Mouse (Mus musculus): ENCODE results near the gene Foxe1. TPM values are rescaled to one million over a fixed set of nuclear protein-coding genes. Genes with fewer than 3 reads are reported as not detected.
A peak's percentile ranks its signal among the peaks of the same experiment; 100 is the strongest.

Foxe1 gene
- total and polyA plus RNA-seq, 3 experiments = 0.04 TPM; not detected in 2

GRCm38 (mm10) chr4:46389013-46389611 is 45.7 kb downstream of the Foxe1 start, which contains the start of gene Trmo (continued):
- no peak for TF ChIP-seq RAD21 (IDR thresholded peaks at IDR 0.05; ENCODE audit: low read depth, low read length)
- peak; percentile 87 for TF ChIP-seq POLR2AphosphoS5 (IDR thresholded peaks at IDR 0.05; ENCODE audit: borderline replicate concordance, low read depth, low read length)

- peak; percentile 80 for DNase-seq (ENCODE audit: low read depth, low spot score)
- peak overlapping the region; percentile 97 for H3K9ac ChIP-seq (ENCODE audit: control insufficient read depth, low read depth, low read length, poor library complexity, severe bottlenecking)
- H3K36me3 ChIP-seq (ENCODE audit: control insufficient read depth in 1 of 2, insufficient read depth in 2 of 2, low read length in 2 of 2) = peaks cover 0 to 2% of the 10 kb centered on the region in 2 experiments; a peak in 1 of 4 replicates
- H3K9me3 ChIP-seq (replicated peaks; ENCODE audit: insufficient read depth, low read length) = no peaks in the 10 kb centered on the region
- 0 out of 4 replicates have a peak, but pooled peaks cover 0 to 2% of the 10 kb centered on the region in 2 experiments for H3K4me1 ChIP-seq (ENCODE audit: control insufficient read depth in 1 of 2, insufficient read depth in 2 of 2, low read length in 2 of 2)
- no peaks in the 10 kb centered on the region for H3K27me3 ChIP-seq (ENCODE audit: control insufficient read depth in 1 of 2, insufficient read depth in 2 of 2, low read length in 2 of 2)
- peaks cover 5% of the 10 kb centered on the region; the same call in 1 of the 2 replicates for H3K79me2 ChIP-seq (ENCODE audit: control insufficient read depth, insufficient read depth, low read length, poor library complexity)
- peak overlapping the region; percentile 96 for H3K27ac ChIP-seq (ENCODE audit: control insufficient read depth, low read depth, low read length)
- H3K4me3 ChIP-seq (ENCODE audit: control insufficient read depth in 1 of 2, insufficient read depth in 1 of 2, low read depth in 2 of 2, low read length in 2 of 2) = peak overlapping the region; percentile 70 to 90
- TF ChIP-seq POLR2AphosphoS2 (IDR thresholded peaks at IDR 0.05; ENCODE audit: low read length) (no peak; the same call in 1 of the 2 replicates), NRF1 (IDR thresholded peaks at IDR 0.05; ENCODE audit: insufficient read depth, low read depth, low read length, poor library complexity, severe bottlenecking) (no peak), GABPA (IDR thresholded peaks at IDR 0.05; ENCODE audit: low read depth, low read length) (no peak), MAFK (IDR thresholded peaks at IDR 0.05; ENCODE audit: borderline replicate concordance, low read depth, low read length) (no peak), USF1 (IDR thresholded peaks at IDR 0.05; ENCODE audit: low read depth, low read length) (no peak), ETS1 (IDR thresholded peaks at IDR 0.05; ENCODE audit: low read depth, low read length) (no peak), SMC3 (IDR thresholded peaks at IDR 0.05; ENCODE audit: low read depth, low read length) (no peak), MYB (IDR thresholded peaks at IDR 0.05; ENCODE audit: low read depth, low read length) (no peak), ELF1 (IDR thresholded peaks at IDR 0.05; ENCODE audit: low read depth, low read length) (no peak), MAX (IDR thresholded peaks at IDR 0.05; ENCODE audit: low read length) (no peak), CHD1 (IDR thresholded peaks at IDR 0.05; ENCODE audit: low read depth, low read length) (peak; percentile 90; the same call in 1 of the 2 replicates), GATA1 (IDR thresholded peaks at IDR 0.05; ENCODE audit: low read depth, low read length) (no peak), NELFE (IDR thresholded peaks at IDR 0.05; ENCODE audit: low read depth, low read length) (no peak), ZNF384 (IDR thresholded peaks at IDR 0.05; ENCODE audit: low read depth, low read length) (no peak), CHD2 (IDR thresholded peaks at IDR 0.05; ENCODE audit: low read length) (peak; percentile 48), TAL1 (IDR thresholded peaks at IDR 0.05; ENCODE audit: low read length) (no peak), RAD21 (IDR thresholded peaks at IDR 0.05; ENCODE audit: low read depth, low read length) (no peak), TBP (IDR thresholded peaks at IDR 0.05; ENCODE audit: low read depth, low read length) (no peak), EP300 (IDR thresholded peaks at IDR 0.05; ENCODE audit: low read depth in 1 of 2, low read length in 2 of 2) (no peak), MXI1 (IDR thresholded peaks at IDR 0.05; ENCODE audit: low read depth, low read length) (no peak; the same call in 1 of the 2 replicates), JUND (IDR thresholded peaks at IDR 0.05; ENCODE audit: low read depth, low read length) (no peak), CTCF (IDR thresholded peaks at IDR 0.05 in 2 of 3, conservative IDR thresholded peaks at IDR 0.05 in 1 of 3; ENCODE audit: control insufficient read depth in 1 of 3, insufficient read depth in 1 of 3, low read depth in 2 of 3, low read length in 3 of 3, poor library complexity in 1 of 3, severe bottlenecking in 1 of 3) (no peak), ZMIZ1 (IDR thresholded peaks at IDR 0.05; ENCODE audit: low read depth, low read length) (no peak; the same call in 1 of the 2 replicates), E2F4 (IDR thresholded peaks at IDR 0.05; ENCODE audit: borderline replicate concordance, low read depth, low read length) (peak; percentile 32; the same call in 1 of the 2 replicates), POLR2A (IDR thresholded peaks at IDR 0.05; ENCODE audit: control insufficient read depth in 1 of 2, insufficient read depth in 1 of 2, low read depth in 1 of 2, low read length in 2 of 2, poor library complexity in 1 of 2) (no peak), MAZ (IDR thresholded peaks at IDR 0.05; ENCODE audit: low read depth, low read length) (peak; percentile 11; the same call in 1 of the 2 replicates), SIN3A (IDR thresholded peaks at IDR 0.05; ENCODE audit: low read length) (no peak; the same call in 1 of the 2 replicates), RCOR1 (IDR thresholded peaks at IDR 0.05; ENCODE audit: low read depth, low read length) (peak; percentile 39; the same call in 1 of the 2 replicates), HCFC1 (IDR thresholded peaks at IDR 0.05; ENCODE audit: low read depth, low read length) (no peak), UBTF (IDR thresholded peaks at IDR 0.05; ENCODE audit: borderline replicate concordance, insufficient read depth, low read depth, low read length) (no peak), MEF2A (IDR thresholded peaks at IDR 0.05; ENCODE audit: extremely low read depth, insufficient replicate concordance, low read depth, low read length, poor library complexity, severe bottlenecking) (no peak), MYC (IDR thresholded peaks at IDR 0.05; ENCODE audit: low read depth, low read length) (peak; percentile 58)
These were observed 46.4 kb downstream of the Foxe1 start for GRCm38 (mm10) chr4:46389612-46390341.

All from MEL (cell line).